Comparison of ENCODE assay signal across 20 mouse cellular contexts in the genomic region with DNA sequence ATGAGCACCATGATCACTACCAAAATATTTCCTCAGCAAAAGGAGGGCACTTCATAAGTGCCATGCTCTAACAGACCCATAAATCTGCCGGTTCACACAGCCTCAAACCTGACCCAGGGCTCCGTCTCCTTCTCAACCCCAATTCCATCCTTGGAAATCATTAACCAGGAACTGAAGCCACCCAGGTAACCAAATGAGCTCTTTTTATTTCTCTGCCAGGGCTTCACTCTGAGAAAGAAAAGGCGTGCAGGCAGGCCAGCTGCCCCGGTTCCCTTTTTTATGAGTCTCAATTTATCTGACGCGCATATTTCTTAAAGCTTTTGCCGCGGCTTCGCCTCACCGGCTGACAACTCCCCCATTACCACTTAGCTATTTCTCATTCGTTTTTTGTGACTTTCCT.
DNase-seq lines count a peak whose midpoint lies in the region; ATAC-seq and TF ChIP-seq lines count a peak whose summit lies in the region.
"Had no signal": no experiment of that assay in that cellular context is flagged by ENCODE, and none has a peak within 500 bp of the region (broad histone marks: within the 10 kb centered on the region; RNA-seq: fewer than 3 reads in every experiment).

No protein-coding gene starts in this region.

- H3K4me1 ChIP-seq in intestine, embryonic 14.5 days (replicated peaks; ENCODE audit: control insufficient read depth, insufficient read depth, low read length) = no peaks in the 10 kb centered on the region
- H3K4me1 ChIP-seq in intestine, postnatal 0 days (replicated peaks; ENCODE audit: control insufficient read depth, insufficient read depth, low read length) = no peaks in the 10 kb centered on the region
- H3K4me1 ChIP-seq in stomach, embryonic 15.5 days = no peaks in the 10 kb centered on the region
- no peaks in the 10 kb centered on the region for H3K4me1 ChIP-seq in liver, embryonic 12.5 days
- H3K4me1 ChIP-seq: forebrain, embryonic 12.5 days; midbrain, embryonic 10.5 days had no signal

- H3K36me3 ChIP-seq in intestine, embryonic 14.5 days (ENCODE audit: control insufficient read depth, insufficient read depth, low read length) = no peaks in the 10 kb centered on the region
- H3K36me3 ChIP-seq in intestine, postnatal 0 days (ENCODE audit: control insufficient read depth, insufficient read depth) = no peaks in the 10 kb centered on the region
- no peaks in the 10 kb centered on the region for H3K36me3 ChIP-seq in stomach, embryonic 15.5 days
- H3K36me3 ChIP-seq in liver, embryonic 12.5 days = no peaks in the 10 kb centered on the region
- H3K36me3 ChIP-seq: forebrain, embryonic 12.5 days; midbrain, embryonic 10.5 days had no signal

- peak; percentile 80; the same call in 1 of the 2 replicates for ATAC-seq in intestine, embryonic 14.5 days (replicated peaks; ENCODE audit: low FRiP score, low TSS enrichment, low read depth)
- ATAC-seq in intestine, postnatal 0 days = no peak
- ATAC-seq in stomach, embryonic 15.5 days (ENCODE audit: insufficient read depth, low FRiP score, low read depth) = peak; percentile 60; the same call in 1 of the 2 replicates
- ATAC-seq in liver, embryonic 12.5 days = no peak
- ATAC-seq: hindbrain, embryonic 16.5 days had no signal

- H3K27ac ChIP-seq in intestine, embryonic 14.5 days (ENCODE audit: low read depth) = no peak overlapping the region
- H3K27ac ChIP-seq in intestine, postnatal 0 days (ENCODE audit: low read depth, low read length) = no peak overlapping the region
- no peak overlapping the region for H3K27ac ChIP-seq in stomach, embryonic 15.5 days
- no peak overlapping the region for H3K27ac ChIP-seq in liver, embryonic 12.5 days
- H3K27ac ChIP-seq: forebrain, embryonic 12.5 days; midbrain, embryonic 10.5 days had no signal

- no peak overlapping the region for H3K9ac ChIP-seq in intestine, embryonic 14.5 days (ENCODE audit: low read length)
- no peak overlapping the region for H3K9ac ChIP-seq in intestine, postnatal 0 days (ENCODE audit: low read depth, low read length)
- no peak overlapping the region for H3K9ac ChIP-seq in stomach, embryonic 15.5 days
- no peak overlapping the region for H3K9ac ChIP-seq in liver, embryonic 12.5 days
- H3K9ac ChIP-seq: forebrain, embryonic 12.5 days had no signal

- H3K4me2 ChIP-seq in intestine, embryonic 14.5 days (ENCODE audit: low read length) = peak overlapping the region; percentile 22; the same call in 1 of the 2 replicates
- no peak overlapping the region; the same call in 1 of the 2 replicates for H3K4me2 ChIP-seq in intestine, postnatal 0 days (replicated peaks; ENCODE audit: low read depth)
- peak overlapping the region; percentile 21; the same call in 1 of the 2 replicates for H3K4me2 ChIP-seq in stomach, embryonic 15.5 days
- H3K4me2 ChIP-seq in liver, embryonic 12.5 days = no peak overlapping the region
- H3K4me2 ChIP-seq: forebrain, embryonic 12.5 days had no signal

- H3K4me3 ChIP-seq in intestine, embryonic 14.5 days (ENCODE audit: low read depth, low read length) = no peak overlapping the region
- H3K4me3 ChIP-seq in intestine, postnatal 0 days (ENCODE audit: low read depth, low read length) = no peak overlapping the region
- H3K4me3 ChIP-seq in stomach, embryonic 15.5 days (replicated peaks) = no peak overlapping the region
- H3K4me3 ChIP-seq in liver, embryonic 12.5 days = no peak overlapping the region
- H3K4me3 ChIP-seq: forebrain, embryonic 12.5 days; midbrain, embryonic 10.5 days had no signal

- TF ChIP-seq CTCF in intestine, postnatal 0 days (IDR thresholded peaks at IDR 0.05; ENCODE audit: low read depth) = no peak

- 56% methylated on average over 11 of the region's 11 CpGs for WGBS in intestine, embryonic 14.5 days
- WGBS in intestine, postnatal 0 days = 35% methylated on average over 11 of the region's 11 CpGs
- 55% methylated on average over 11 of the region's 11 CpGs for WGBS in stomach, embryonic 15.5 days
- WGBS in liver, embryonic 12.5 days (ENCODE audit: insufficient replicate concordance) = 78% methylated on average over 11 of the region's 11 CpGs

- DNase-seq in intestine, embryonic 14.5 days (ENCODE audit: low spot score) = peak; percentile 59
- DNase-seq in kidney, adult 8-10 months = peak; percentile 54 to 77
- DNase-seq in kidney, postnatal 25 days = peak; percentile 59 to 72
- no peak for DNase-seq in left cerebral cortex, postnatal 14 days (ENCODE audit: low spot score in 2 of 2)
- no peak for DNase-seq in cerebellum, adult 11-12 months
- DNase-seq: adrenal gland, adult 8-10 months; cerebellum, postnatal 25 days; heart, postnatal 4 days; lung, adult 2 months; lung, postnatal 4 days; right cerebral cortex, adult 18-20 months; spleen, adult 18-20 months; thymus, adult 18-20 months had no signal

- no peaks in the 10 kb centered on the region for H3K9me3 ChIP-seq in intestine, embryonic 14.5 days (ENCODE audit: control insufficient read depth, low read length)
- H3K9me3 ChIP-seq in intestine, postnatal 0 days (ENCODE audit: control insufficient read depth) = no peaks in the 10 kb centered on the region
- H3K9me3 ChIP-seq in stomach, embryonic 15.5 days = no peaks in the 10 kb centered on the region
- no peaks in the 10 kb centered on the region for H3K9me3 ChIP-seq in liver, embryonic 12.5 days (replicated peaks)
- H3K9me3 ChIP-seq: forebrain, embryonic 12.5 days; midbrain, embryonic 10.5 days had no signal

- H3K27me3 ChIP-seq in intestine, embryonic 14.5 days (replicated peaks; ENCODE audit: control insufficient read depth, insufficient read depth, low read length) = no peaks in the 10 kb centered on the region
- no peaks in the 10 kb centered on the region for H3K27me3 ChIP-seq in intestine, postnatal 0 days (replicated peaks; ENCODE audit: control insufficient read depth, insufficient read depth, low read length)
- H3K27me3 ChIP-seq in stomach, embryonic 15.5 days (replicated peaks) = no peaks in the 10 kb centered on the region
- H3K27me3 ChIP-seq in liver, embryonic 12.5 days (replicated peaks) = no peaks in the 10 kb centered on the region
- H3K27me3 ChIP-seq: CH12.LX; forebrain, embryonic 12.5 days had no signal

- intact Hi-C loops in left cerebral cortex, postnatal 14 days (cut with DNase I) = no loop called here

Comparison
In these comparisons a context has a peak if more than half of its experiments do, and no peak if none do; other contexts are left out.
1. ATAC-seq: peak in intestine, embryonic 14.5 days (single experiment) and stomach, embryonic 15.5 days (single experiment); none in intestine, postnatal 0 days (single experiment) and liver, embryonic 12.5 days (single experiment).
2. H3K4me2 ChIP-seq: peak in intestine, embryonic 14.5 days (single experiment) and stomach, embryonic 15.5 days (single experiment); none in intestine, postnatal 0 days (single experiment) and liver, embryonic 12.5 days (single experiment).
3. DNase-seq: peak in intestine, embryonic 14.5 days (single experiment), kidney, adult 8-10 months (2 of 2) and kidney, postnatal 25 days (2 of 2); none in left cerebral cortex, postnatal 14 days (0 of 2) and cerebellum, adult 11-12 months (single experiment).